Mouse (Mus musculus) erythroblast, embryonic 14.5 days (primary cell): ENCODE data around the gene Inpp5e.

Experiments
- GATA1 ChIP-seq: IDR thresholded peaks from 2 replicates; pipeline ENCODE4 v1.6.1; 2012; ENCODE audit warnings: low read length, inconsistent platforms, mixed read lengths
- TAL1 ChIP-seq: IDR thresholded peaks from 3 replicates; pipeline ENCODE4 v1.6.1; 2012; ENCODE audit warnings: low read length, inconsistent platforms, mixed read lengths

DNA sequence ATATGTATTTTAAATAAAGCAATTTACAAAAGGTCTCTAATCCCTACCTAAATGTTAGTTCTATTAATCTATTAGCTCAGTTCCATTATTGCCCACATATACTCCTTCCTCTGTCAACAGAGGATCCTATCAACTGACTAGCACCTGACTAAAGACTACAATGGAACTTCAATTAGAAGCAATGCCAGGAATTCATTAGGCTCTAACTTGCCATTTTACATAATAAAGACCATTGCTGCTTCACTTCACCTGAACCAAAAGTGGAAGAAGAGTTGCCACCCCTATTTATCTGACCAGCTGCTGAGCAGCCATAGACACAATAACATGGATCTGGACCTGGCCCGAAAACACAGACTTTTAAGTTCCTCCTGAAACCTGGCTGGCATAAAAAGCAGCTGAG, 33.8 kb upstream of the Inpp5e start:
- TF ChIP-seq GATA1 (no peak), TAL1 (no peak)
